In genomic region chr6:28877945-28878666, GRCm38 (mm10) we compare ENCODE assay signal across 8 mouse cellular contexts. TPM values are rescaled to one million over a fixed set of nuclear protein-coding genes. Genes with fewer than 3 reads are reported as not detected.
DNase-seq lines count a peak whose midpoint lies in the region; ATAC-seq and TF ChIP-seq lines count a peak whose summit lies in the region.

No protein-coding gene starts in this region.

- intact Hi-C loops in gastrocnemius, postnatal 36 days (cut with DNase I): no loop called here

- peak; percentile 89 for ATAC-seq in forebrain, postnatal 0 days
- peak; percentile 54 for ATAC-seq in neural tube, embryonic 13.5 days (ENCODE audit: low read depth)

- no peak overlapping the region for H3K4me3 ChIP-seq in forebrain, postnatal 0 days (ENCODE audit: low read depth, low read length)
- H3K4me3 ChIP-seq in neural tube, embryonic 13.5 days: no peak overlapping the region

- WGBS in forebrain, postnatal 0 days: 14% methylated on average over 7 of the region's 7 CpGs
- WGBS in neural tube, embryonic 13.5 days: 21% methylated on average over 7 of the region's 7 CpGs

- no peak overlapping the region for H3K4me2 ChIP-seq in forebrain, postnatal 0 days (ENCODE audit: low read depth)
- no peak overlapping the region for H3K4me2 ChIP-seq in neural tube, embryonic 13.5 days

- no peak for TF ChIP-seq CTCF in forebrain, postnatal 0 days (IDR thresholded peaks at IDR 0.05; ENCODE audit: low read depth)

- H3K27ac ChIP-seq in forebrain, postnatal 0 days (ENCODE audit: low read depth, low read length): 0 out of 2 replicates have a peak overlapping the region, but pooled peaks have one; percentile 21
- H3K27ac ChIP-seq in neural tube, embryonic 13.5 days (replicated peaks): peak overlapping the region; percentile 0; the same call in 1 of the 2 replicates

- H3K9ac ChIP-seq in forebrain, postnatal 0 days: no peak overlapping the region
- H3K9ac ChIP-seq in neural tube, embryonic 13.5 days: no peak overlapping the region

- H3K27me3 ChIP-seq in forebrain, postnatal 0 days (ENCODE audit: insufficient read depth, low read length): no peaks in the 10 kb centered on the region; the same call in 1 of the 2 replicates
- no peaks in the 10 kb centered on the region for H3K27me3 ChIP-seq in neural tube, embryonic 13.5 days

- H3K4me1 ChIP-seq in forebrain, postnatal 0 days (ENCODE audit: insufficient read depth): peaks cover 18% of the 10 kb centered on the region
- H3K4me1 ChIP-seq in neural tube, embryonic 13.5 days (replicated peaks): peaks cover 83% of the 10 kb centered on the region

- no peaks in the 10 kb centered on the region; the same call in 1 of the 2 replicates for H3K36me3 ChIP-seq in forebrain, postnatal 0 days (ENCODE audit: insufficient read depth)
- no peaks in the 10 kb centered on the region for H3K36me3 ChIP-seq in neural tube, embryonic 13.5 days

- H3K9me3 ChIP-seq in forebrain, postnatal 0 days (ENCODE audit: low read length): no peaks in the 10 kb centered on the region
- H3K9me3 ChIP-seq in neural tube, embryonic 13.5 days: no peaks in the 10 kb centered on the region

- DNase-seq in layer of hippocampus, adult 9-11 months: peak; percentile 56
- DNase-seq in layer of hippocampus, postnatal 14 days (ENCODE audit: low spot score in 2 of 2): no peak
- DNase-seq in R1 (ENCODE audit: low read depth, low spot score): peak; percentile 36
- DNase-seq in forebrain, postnatal 0 days: peak; percentile 63
- no peak for DNase-seq in adrenal gland, postnatal 25 days
- DNase-seq in gastrocnemius, postnatal 36 days: no peak
- no peak for DNase-seq in lung, postnatal 36 days

RNA-seq across cellular contexts. Expression of gene Lrrc4, which starts 46.6 kb away (rescaled TPM):
- 10 to 100 TPM; 67.6 to 70.8 TPM for total RNA-seq in layer of hippocampus, postnatal 14 days (2021)
- 32.9 and 37.1 TPM in 2 replicates for total RNA-seq in forebrain, postnatal 0 days (2014; rRNA removed)
- polyA plus RNA-seq in forebrain, postnatal 0 days (2015; fragmentation: Nextera tagmentation; extraction: Ambion mirVana): 4.0 and 5.4 TPM in 2 replicates
- polyA plus RNA-seq in neural tube, embryonic 13.5 days (2015; fragmentation: Nextera tagmentation; extraction: Ambion mirVana): 5.9 and 6.0 TPM in 2 replicates
- total RNA-seq in adrenal gland, postnatal 25 days (2021): 3.5 and 3.7 TPM in 2 replicates
- under 1 TPM; 0.20 to 0.44 TPM for total RNA-seq in gastrocnemius, postnatal 36 days (2021)

Comparison
In these comparisons a context has a peak if more than half of its experiments do, and no peak if none do; other contexts are left out.
1. DNase-seq: peak in layer of hippocampus, adult 9-11 months (single experiment), R1 (single experiment) and forebrain, postnatal 0 days (single experiment); none in layer of hippocampus, postnatal 14 days (0 of 2), adrenal gland, postnatal 25 days (single experiment), gastrocnemius, postnatal 36 days (0 of 2) and lung, postnatal 36 days (single experiment).